Mouse (Mus musculus): ENCODE results near the gene Ly9.

Ly9 gene

GRCm38 (mm10) chr1:171577168-171577567 is 30.0 kb downstream of the Ly9 start:
- DNase-seq (ENCODE audit: low spot score), result no peak

GRCm38 (mm10) chr1:171568436-171568835 is 38.8 kb downstream of the Ly9 start:
- DNase-seq (ENCODE audit: low spot score), result no peak

GRCm38 (mm10) chr1:171566777-171567176 is 40.4 kb downstream of the Ly9 start:
- DNase-seq (ENCODE audit: low spot score), result peak; percentile 74

GRCm38 (mm10) chr1:171565888-171566287 is 41.3 kb downstream of the Ly9 start:
- DNase-seq (ENCODE audit: low spot score), result no peak

- DNase-seq (ENCODE audit: low spot score), result no peak
These were observed 43.0 kb downstream of the Ly9 start for GRCm38 (mm10) chr1:171564247-171564646.

GRCm38 (mm10) chr1:171563042-171563441 is 44.2 kb downstream of the Ly9 start:
- no peak for DNase-seq (ENCODE audit: low spot score)

- no peak for DNase-seq (ENCODE audit: low spot score)
These were observed 45.5 kb downstream of the Ly9 start for GRCm38 (mm10) chr1:171561639-171562225.

GRCm38 (mm10) chr1:171561200-171561599 is 46.0 kb downstream of the Ly9 start:
- DNase-seq (ENCODE audit: low spot score), result no peak

GRCm38 (mm10) chr1:171560262-171560661 is 46.9 kb downstream of the Ly9 start:
- DNase-seq (ENCODE audit: low spot score), result no peak

- no peak for DNase-seq (ENCODE audit: low spot score)
These were observed 48.3 kb downstream of the Ly9 start, which contains the start of gene Cd244a for GRCm38 (mm10) chr1:171558898-171559297. TSS of gene Cd244a (plus strand) at chr1:171559193.

GRCm38 (mm10) chr1:171558407-171558806 is 48.8 kb downstream of the Ly9 start:
- no peak for DNase-seq (ENCODE audit: low spot score)

- DNase-seq (ENCODE audit: low spot score), result no peak
These were observed 50.8 kb downstream of the Ly9 start for GRCm38 (mm10) chr1:171556366-171556765.

GRCm38 (mm10) chr1:171553359-171554341 is 53.6 kb downstream of the Ly9 start:
- no peak for DNase-seq (ENCODE audit: low spot score)

- no peak for DNase-seq (ENCODE audit: low spot score)
These were observed 55.0 kb downstream of the Ly9 start for GRCm38 (mm10) chr1:171552230-171552629.

- no peak for DNase-seq (ENCODE audit: low spot score)
These were observed 55.9 kb downstream of the Ly9 start for GRCm38 (mm10) chr1:171551326-171551725.

GRCm38 (mm10) chr1:171540694-171541093 is 66.5 kb downstream of the Ly9 start:
- DNase-seq (ENCODE audit: low spot score), result no peak
